Mouse (Mus musculus) bone marrow, adult 2 months (tissue): ENCODE measurements at regions not wholly inside any gene's neighbourhood (a gene's known extent, or its start where the extent isn't known, plus 50 kb on each side); places are given as distances from the start of the nearest gene placed in this dataset.
A peak's percentile ranks its signal among the peaks of the same experiment; 100 is the strongest.

ENCODE experiments used
- H3K27ac ChIP-seq: fragments of 200-500 bp; 2 replicates; pipeline ENCODE4 v1.5.1; 2012; ENCODE audit warnings: low read depth, mild to moderate bottlenecking, control low read depth, inconsistent platforms, low read length; ENCODE audit not compliant: control insufficient read depth, poor library complexity, insufficient read depth
- H3K4me1 ChIP-seq: fragments of 200-500 bp; 2 replicates; pipeline ENCODE4 v1.6.1; 2011; ENCODE audit warnings: low read length; ENCODE audit not compliant: control insufficient read depth, insufficient read depth
- H3K4me3 ChIP-seq: fragments of 200-500 bp; replicated peaks from 2 replicates; pipeline ENCODE3; 2011; ENCODE audit warnings: mild to moderate bottlenecking, low read depth, low read length, control low read depth; ENCODE audit not compliant: control insufficient read depth
- CTCF ChIP-seq: fragments of 200-500 bp; IDR thresholded peaks from 2 replicates; pipeline ENCODE4 v1.5.1; 2011; ENCODE audit warnings: low read length, control low read depth; ENCODE audit not compliant: control insufficient read depth, insufficient read depth
- POLR2A ChIP-seq: fragments of 200-500 bp; IDR thresholded peaks from 2 replicates; pipeline ENCODE4 v1.6.1; 2011; ENCODE audit warnings: low read depth, mild to moderate bottlenecking, control low read depth, low read length, borderline replicate concordance; ENCODE audit not compliant: control insufficient read depth
- WGBS: fragments of 180-500 bp; shearing (Covaris S2); methylation state at CpG from one replicate; pipeline ENCODE4 v1.1.7; 2018; 5-methylcytosine and 5-hydroxymethylcytosine counted together

DNA sequence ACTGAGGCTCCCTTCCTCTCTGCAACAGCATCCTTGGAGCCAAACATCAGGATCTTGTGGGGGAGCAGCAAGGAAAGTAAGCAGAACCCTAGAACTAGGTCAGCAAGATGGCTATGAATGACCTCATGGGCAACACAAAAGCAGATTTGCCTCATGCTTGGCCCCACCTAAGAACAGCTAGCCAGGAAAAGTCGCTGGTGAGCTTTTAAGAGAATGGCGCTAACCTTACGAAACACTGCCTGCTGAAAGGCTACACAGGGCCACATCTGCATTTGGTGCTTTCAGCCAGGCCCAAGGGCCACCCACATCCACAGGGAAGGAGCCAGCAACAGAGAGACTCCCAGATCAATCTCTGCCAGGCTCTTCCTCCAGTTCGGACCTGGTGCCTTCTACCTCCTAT lies 182.7 kb upstream of the Zfp703 start:
- whole genome bisulfite sequencing, result 79% methylated on average over 4 of the region's 4 CpGs

DNA sequence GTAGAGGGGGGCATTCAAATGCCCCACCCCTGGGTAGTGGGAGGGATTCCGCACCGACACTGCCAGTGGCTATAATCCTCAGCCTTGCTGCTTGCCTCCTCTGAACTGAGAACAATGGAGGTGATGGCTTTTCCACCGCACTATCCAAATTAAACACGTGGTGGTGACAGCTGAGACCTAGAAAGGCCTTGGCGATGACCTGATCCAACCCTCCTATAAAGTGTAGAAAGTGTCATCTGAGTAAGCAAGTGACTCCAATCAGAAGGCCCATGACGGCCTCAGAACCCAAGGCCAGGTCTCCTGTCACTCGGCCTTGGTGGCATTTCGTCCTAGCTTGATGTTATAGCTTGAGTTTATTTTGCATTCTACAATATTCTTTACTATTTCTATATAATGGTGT lies 181.5 kb upstream of the Zfp703 start:
- H3K4me3 ChIP-seq, result no peak overlapping the region
- no peak for TF ChIP-seq CTCF
- TF ChIP-seq POLR2A, result no peak
- no peaks in the 10 kb centered on the region for H3K4me1 ChIP-seq
- WGBS, result 87% methylated on average over 8 of the region's 8 CpGs
- H3K27ac ChIP-seq, result no peak overlapping the region

More for the DNA sequence above, 182.7 kb upstream of the Zfp703 start:
- no peak overlapping the region for H3K27ac ChIP-seq
- TF ChIP-seq POLR2A (no peak), CTCF (no peak)
- no peaks in the 10 kb centered on the region for H3K4me1 ChIP-seq
- no peak overlapping the region for H3K4me3 ChIP-seq

DNA sequence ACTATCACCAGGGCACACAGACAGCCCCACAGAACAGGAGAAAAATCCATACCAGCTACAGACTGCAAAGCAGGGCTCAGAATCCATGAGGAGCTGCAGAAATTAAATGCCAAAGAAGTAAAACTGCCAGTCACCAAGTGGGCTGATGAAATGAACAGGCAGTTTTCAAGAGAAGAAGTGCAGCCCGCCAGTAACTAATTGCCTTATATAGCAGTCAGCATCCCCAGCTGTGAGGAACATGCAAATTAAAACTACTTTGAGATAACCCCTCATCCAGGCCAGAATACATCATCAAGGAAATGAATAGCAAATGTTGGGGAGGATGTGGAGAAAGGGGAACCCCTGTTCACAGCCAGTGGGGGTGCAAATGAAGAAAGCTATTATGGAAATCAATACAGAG lies 177.3 kb upstream of the Zfp703 start:
- Histone ChIP-seq H3K27ac (no peak overlapping the region), H3K4me3 (no peak overlapping the region), H3K4me1 (no peaks in the 10 kb centered on the region)
- 32% methylated on average over 1 of the region's 1 CpGs for WGBS
- TF ChIP-seq CTCF, result no peak
- TF ChIP-seq POLR2A, result no peak

DNA sequence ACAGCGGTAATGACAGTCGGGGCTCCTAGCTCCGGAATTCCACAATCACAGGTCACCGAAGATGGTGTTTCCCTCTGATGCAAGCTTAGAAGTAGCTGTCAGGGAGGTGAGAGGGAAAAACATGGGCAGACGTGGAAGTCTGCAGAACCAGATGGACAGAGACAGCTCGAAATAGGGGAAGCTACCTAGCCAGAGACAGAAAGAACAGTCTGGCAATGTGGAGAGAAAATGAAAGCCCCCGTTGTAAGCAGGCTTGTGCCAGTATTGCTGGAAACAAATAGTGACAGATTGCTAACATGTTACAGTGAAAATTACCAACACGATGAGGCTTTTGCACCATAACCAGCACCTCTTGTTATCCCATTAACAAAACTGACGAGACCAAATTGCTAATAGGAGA lies 173.0 kb upstream of the Zfp703 start:
- no peak overlapping the region for H3K27ac ChIP-seq
- WGBS, result 54% methylated on average over 9 of the region's 9 CpGs
- no peak for TF ChIP-seq POLR2A
- TF ChIP-seq CTCF, result no peak

DNA sequence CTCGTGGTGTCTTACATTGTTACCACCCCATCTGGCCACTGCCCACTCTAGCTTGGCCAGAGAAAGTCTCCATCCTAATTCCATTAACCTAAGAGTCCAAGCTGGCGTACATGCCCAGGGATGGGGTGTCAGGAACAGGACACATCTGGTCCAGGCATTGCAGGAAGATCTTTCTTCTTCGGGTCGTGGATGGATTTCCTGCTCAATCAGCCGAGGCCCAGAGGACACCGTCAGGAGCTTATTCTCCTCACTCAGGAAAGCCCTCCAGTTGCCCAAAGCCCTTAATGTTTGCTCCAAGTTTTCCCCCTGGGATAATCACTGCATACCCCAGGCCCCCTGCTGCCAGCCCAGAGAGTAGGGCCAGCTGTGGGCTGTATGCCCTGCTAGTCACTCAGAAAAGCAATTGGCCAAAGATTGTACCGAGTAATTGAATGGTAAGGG lies 172.2 kb upstream of the Zfp703 start:
- TF ChIP-seq POLR2A (no peak), CTCF (no peak)
- Histone ChIP-seq H3K27ac (no peak overlapping the region), H3K4me3 (no peak overlapping the region), H3K4me1 (peaks cover 2% of the 10 kb centered on the region; the same call in 1 of the 2 replicates)
- 54% methylated on average over 7 of the region's 7 CpGs for WGBS

More for the DNA sequence above, 173.0 kb upstream of the Zfp703 start:
- H3K4me3 ChIP-seq, result no peak overlapping the region
- H3K4me1 ChIP-seq, result peaks cover 2% of the 10 kb centered on the region; the same call in 1 of the 2 replicates

DNA sequence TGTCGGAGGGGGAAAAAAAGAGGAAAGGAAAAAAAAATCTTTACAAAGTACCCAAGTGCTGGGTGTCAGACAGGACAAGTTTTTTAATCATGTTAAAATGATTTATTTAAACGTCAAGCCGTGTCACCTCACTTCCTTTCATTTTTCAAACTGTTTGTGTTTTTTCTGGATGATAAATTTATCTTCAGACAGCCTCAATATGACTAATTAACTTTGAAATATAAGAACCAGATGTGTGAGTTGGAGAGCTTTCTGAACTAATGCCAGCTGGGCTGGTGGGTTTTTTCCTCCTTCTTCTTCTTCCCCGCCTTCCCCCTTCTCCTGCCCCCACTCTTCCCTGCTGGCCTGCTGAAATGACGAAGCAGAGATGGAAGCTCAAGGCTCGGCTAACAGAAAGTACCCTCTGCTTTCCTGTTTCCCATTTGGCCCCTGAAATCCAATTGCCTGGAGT lies 171.7 kb upstream of the Zfp703 start:
- 17% methylated on average over 6 of the region's 6 CpGs for WGBS
- TF ChIP-seq CTCF, result no peak
- no peak for TF ChIP-seq POLR2A
- no peak overlapping the region for H3K27ac ChIP-seq

DNA sequence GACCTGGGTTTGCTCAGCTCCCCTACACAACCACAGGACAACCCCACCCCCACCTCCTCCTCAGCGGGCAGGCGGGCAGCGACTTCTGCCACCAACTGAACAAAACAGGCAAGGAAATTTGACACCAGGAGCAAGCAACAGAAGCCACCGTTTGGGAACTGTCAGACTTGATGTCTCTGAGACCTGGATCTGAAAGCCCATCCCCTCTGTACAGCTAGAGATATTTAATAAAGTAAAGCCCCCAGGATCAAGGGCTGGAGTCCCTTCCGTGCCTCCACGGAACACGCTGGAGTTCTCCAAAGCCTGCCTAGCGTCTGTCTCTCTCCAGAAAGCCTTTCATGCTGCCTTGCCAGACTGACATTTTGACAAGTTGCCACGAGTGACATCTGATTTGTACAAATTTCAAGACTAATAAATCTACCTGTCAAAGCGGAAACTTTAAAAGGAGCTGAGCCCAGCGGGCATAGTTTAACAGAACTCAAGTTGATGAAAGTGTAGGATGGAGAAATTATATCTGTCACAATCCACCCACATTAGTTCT lies 168.9 kb upstream of the Zfp703 start:
- H3K4me1 ChIP-seq, result peaks cover 4% of the 10 kb centered on the region; the same call in 1 of the 2 replicates
- 18% methylated on average over 11 of the region's 11 CpGs for WGBS
- no peak overlapping the region for H3K4me3 ChIP-seq
- TF ChIP-seq POLR2A (no peak), CTCF (no peak)
- H3K27ac ChIP-seq, result peak overlapping the region; percentile 12

More for the DNA sequence above, 171.7 kb upstream of the Zfp703 start:
- Histone ChIP-seq H3K4me1 (peaks cover 4% of the 10 kb centered on the region; the same call in 1 of the 2 replicates), H3K4me3 (no peak overlapping the region)

DNA sequence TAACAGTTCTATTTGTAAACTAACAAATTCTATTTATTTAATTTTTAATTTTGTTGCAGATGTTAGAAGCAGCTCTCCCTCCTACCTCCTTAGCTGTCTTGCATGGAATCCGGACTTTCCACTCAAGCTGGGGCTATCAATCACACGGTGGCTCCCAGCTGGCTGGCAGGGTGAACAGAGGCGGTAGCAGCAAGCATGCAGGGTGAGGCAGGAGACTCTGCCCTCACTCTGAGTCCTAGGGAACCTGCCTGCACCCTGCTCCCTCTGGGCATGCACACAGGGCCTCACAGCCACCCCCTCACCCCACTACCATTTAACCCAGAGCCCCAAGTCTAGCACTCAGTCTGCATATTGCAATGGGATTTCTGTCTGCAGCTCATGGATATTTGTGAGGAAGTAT lies 168.4 kb upstream of the Zfp703 start:
- WGBS, result 16% methylated on average over 3 of the region's 3 CpGs
- no peak overlapping the region for H3K4me3 ChIP-seq
- H3K4me1 ChIP-seq, result peaks cover 4% of the 10 kb centered on the region; the same call in 1 of the 2 replicates
- peak overlapping the region; percentile 66 for H3K27ac ChIP-seq
- TF ChIP-seq POLR2A (no peak), CTCF (no peak)

DNA sequence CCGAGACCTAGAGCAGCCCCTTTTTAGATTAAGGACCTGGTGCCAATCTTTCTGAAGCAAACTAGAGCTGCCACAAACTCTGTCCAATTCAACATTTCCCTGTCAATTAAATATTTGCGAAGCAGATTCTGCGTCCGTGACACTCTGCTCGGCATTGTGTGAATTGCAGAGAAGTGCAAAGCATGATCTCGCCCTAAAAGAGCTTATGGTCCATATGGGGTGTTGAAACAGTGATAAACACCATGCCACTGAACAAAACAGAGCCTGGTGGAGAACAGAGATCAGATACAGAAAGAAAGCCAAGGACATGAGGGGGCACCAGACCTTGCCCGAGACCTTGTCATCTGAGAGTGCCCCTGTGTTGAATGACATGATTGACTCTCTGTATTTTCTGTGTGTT lies 167.2 kb upstream of the Zfp703 start:
- no peak overlapping the region for H3K4me3 ChIP-seq
- no peak overlapping the region for H3K27ac ChIP-seq
- 75% methylated on average over 7 of the region's 7 CpGs for WGBS
- H3K4me1 ChIP-seq, result peaks cover 4% of the 10 kb centered on the region; the same call in 1 of the 2 replicates
- TF ChIP-seq POLR2A (no peak), CTCF (no peak)
